Mouse (Mus musculus): ENCODE measurements around the gene Bud31.
"Not testable (repeated sequence)": the region's sequence is repeated elsewhere in the genome, so short reads cannot be mapped to it uniquely, and the experiment has no call there.

Gene Bud31

DNA sequence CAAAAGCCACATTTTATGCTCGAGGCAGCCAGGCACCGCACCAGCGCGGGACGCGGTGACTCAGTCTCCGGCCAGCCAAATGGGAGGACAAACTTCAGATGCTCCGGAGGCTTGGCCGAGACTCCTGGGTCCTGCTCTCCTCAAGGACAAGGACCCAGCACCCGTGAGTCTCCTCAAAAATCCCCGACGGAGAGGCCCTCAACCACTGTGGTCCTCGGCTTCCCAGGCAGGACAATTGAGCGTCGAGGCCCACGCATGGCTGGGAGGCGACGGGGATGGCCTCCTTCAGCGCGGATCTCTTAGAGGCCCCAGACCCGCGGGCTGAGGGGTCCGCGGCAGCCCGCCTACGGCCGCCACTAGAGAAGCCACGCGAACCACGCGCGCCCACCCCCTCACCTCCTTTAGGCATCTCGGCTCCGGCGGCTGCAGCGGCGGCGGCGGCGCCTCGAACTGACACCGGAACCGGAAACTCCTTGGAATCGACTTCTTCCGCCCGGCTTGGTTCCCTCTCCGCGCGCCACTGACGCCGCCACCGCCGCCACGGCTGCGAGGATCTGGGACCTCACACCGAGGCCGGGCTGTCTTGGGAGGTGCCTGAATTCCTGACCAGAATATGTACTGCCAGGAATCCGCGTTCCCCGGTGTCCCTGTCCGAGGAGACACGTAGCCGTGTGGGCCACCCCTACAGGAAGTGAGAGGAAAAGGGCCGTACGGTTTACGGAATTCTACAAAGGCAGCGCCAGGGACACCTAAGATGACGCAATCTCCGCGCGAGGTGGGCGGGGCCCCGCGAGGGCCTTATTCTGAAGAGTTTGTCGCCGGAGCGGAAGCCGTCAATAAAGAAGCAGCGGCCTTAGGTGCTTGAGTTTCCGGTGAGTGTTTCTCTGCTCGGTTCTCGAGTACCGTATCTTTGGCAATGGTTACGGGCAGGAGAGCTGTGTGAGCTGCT is at the start of gene Bud31, which contains the start of gene Pdap1:
Gene Bud31 (plus strand): TSS at position 792 of the 949 bp plus-strand sequence.
Gene Pdap1 (minus strand): TSS at position 668 of the 949 bp plus-strand sequence.
- in situ Hi-C loops (cut with MboI, MseI) = no loop called here

GRCm38 (mm10) chr5:145096195-145096594 is 44.0 kb upstream of the Bud31 start:
- in situ Hi-C loops (cut with MboI, MseI) = no loop called here

DNA sequence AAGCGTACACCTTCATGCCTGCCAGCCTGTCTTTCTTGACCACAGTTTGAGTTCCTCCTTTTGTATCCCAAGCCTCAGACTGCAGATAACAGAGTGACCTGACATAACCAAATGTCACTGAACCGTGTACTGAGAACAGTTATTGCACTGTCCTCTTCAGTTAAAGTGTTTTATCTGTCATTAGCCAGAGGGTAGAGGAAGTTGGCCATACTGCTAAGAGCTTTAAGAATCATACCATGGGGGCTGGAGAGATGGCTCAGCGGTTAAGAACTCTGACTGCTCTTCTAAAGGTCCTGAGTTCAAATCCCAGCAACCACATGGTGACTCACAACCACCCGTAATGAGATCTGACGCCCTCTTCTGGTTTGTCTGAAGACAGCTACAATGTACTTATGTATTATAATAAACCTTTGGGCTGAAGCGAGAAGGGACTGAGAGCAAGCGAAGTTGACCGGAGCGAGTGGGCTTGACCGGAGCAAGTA is 41.8 kb upstream of the Bud31 start:
- in situ Hi-C loops (cut with MboI, MseI) = no loop called here

DNA sequence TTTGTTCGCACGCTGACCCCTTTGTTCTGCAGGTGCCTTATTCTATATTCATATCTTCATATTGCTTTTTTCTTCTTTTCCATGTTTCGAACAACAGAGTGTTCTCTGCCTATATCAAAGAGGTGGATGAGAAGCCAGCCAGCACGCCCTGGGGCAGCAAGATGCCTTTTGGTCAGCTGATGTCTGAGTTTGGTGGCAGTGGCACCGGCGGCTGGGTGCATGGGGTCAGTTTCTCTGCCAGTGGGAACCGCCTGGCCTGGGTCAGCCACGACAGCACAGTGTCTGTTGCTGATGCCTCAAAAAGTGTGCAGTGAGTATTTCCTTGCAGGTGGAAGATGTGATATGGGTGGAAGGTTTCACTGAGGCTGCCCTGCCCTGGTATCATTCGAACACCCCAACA is 39.2 kb upstream of the Bud31 start:
- in situ Hi-C loops (cut with MboI, MseI) = no loop called here

GRCm38 (mm10) chr5:145101451-145101850 is 38.7 kb upstream of the Bud31 start:
- in situ Hi-C loops (cut with MboI, MseI) = not testable (repeated sequence)

- in situ Hi-C loops (cut with MboI, MseI) = no loop called here
Observed at GRCm38 (mm10) chr5:145102706-145103105, 37.5 kb upstream of the Bud31 start.

DNA sequence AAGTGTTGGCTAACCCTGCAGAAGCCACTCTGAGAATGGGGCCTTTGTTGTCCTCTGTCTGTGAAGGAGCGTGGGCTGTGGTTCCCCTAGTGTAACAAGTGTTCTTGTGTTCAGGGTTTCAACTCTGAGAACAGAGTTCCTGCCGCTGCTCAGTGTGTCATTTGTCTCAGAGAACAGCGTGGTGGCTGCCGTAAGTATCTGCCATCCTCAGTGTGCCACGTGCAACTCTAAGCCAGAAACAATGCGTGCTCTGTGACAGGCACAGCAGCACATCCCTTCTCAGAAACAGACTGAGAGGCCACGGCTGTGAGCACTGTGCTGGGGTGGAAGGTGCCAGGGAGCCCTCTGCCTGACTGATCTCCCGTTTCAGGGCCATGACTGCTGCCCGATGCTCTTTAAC is 35.8 kb upstream of the Bud31 start:
- in situ Hi-C loops (cut with MboI, MseI) = no loop called here

DNA sequence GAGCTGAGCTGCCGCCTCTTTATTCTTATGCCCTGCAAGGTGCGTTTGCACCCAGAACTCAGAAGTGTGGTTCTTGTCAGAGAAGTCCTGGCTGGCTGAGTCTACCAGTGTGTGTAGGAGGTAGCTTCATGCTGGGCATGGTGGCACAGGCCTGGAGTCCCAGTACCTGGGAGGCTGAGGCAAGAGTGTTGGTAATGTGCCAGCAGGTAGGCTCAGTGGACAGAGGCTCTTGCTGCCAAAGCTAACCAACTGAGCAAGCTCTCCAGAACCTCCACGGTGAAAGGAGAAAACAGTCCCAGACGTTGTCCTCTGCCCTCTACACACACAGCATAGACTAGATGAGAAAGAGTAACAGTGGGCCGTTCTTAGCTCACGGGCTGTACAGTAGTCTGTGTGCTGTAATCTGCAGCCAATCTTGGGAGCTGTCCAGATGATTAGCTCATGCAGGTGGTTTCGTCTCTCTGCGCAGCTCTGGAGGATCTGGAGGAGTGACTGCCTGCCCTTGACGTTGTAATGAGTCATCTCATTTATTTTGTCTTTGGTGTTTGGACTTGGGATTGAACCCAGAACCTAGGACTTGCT is 34.4 kb upstream of the Bud31 start:
- in situ Hi-C loops (cut with MboI, MseI) = no loop called here

GRCm38 (mm10) chr5:145110401-145110800 is 29.8 kb upstream of the Bud31 start:
- in situ Hi-C loops (cut with MboI, MseI) = no loop called here

DNA sequence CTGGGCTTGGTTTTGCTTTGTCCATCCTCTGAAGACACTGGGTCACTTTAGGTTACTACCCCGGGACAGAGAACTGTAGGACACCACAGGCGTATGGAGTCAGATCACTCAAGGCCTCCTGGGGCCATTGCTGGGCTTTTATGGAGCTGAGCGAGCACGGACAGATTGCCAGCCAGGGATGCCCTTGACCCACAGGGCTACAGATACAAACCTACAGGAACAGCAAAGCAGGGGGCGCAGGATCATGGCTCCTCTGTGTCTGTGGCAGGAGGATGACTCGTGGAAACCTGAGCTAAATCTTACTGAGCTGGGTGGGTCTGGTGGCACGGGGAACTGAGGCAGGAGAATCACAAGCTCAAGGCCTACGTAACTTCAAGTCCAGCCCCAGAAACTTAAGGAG is 27.6 kb upstream of the Bud31 start:
- in situ Hi-C loops (cut with MboI, MseI) = no loop called here

GRCm38 (mm10) chr5:145113416-145113815 is 26.7 kb upstream of the Bud31 start:
- in situ Hi-C loops (cut with MboI, MseI) = no loop called here

GRCm38 (mm10) chr5:145114071-145114605 is 26.0 kb upstream of the Bud31 start, which contains the start of gene Arpc1b:
Gene Arpc1b (plus strand): TSS chr5:145114215.
- in situ Hi-C loops (cut with MboI, MseI) = no loop called here

DNA sequence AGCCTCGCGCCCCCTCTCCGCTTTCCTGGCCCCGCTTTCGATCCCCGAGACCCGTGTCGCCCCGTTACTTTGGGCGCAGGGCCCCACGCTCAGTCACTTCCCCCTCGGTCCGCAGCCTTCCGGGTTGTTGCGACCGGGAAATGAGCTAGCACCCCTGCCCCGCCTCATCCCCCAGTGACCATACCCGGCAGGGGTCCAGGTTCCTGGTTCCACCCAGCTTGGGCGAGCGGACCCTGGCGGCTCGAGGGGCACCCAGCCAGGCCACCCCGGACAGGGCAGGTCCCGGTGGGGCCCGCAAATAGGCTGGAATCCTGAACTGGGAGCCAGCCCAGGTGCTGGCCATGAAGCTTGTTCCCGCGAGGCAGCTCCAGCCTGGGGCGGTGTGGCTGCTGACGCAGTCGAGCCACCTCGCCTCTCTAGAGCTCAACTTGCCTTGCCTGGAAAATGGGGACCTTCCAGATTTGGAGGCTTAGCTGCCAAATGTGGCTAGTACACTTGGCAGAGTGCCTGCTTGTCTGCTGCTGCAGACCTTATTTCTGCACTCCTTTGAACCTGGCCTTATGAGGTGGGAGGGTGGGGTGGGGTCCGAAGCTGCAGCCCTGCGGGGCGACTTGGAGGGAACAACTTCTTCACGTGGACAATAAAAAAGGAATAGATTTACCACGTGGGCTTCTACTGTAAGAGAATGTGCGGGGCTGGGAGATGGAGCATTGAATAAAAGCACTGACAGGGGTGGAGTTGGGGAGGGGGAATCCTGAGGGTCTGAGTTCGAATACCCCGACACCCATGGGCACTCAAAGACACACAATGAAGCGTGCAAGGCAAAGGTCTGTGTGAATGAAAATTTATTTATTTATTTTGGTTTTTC is 25.3 kb upstream of the Bud31 start:
- in situ Hi-C loops (cut with MboI, MseI) = no loop called here

DNA sequence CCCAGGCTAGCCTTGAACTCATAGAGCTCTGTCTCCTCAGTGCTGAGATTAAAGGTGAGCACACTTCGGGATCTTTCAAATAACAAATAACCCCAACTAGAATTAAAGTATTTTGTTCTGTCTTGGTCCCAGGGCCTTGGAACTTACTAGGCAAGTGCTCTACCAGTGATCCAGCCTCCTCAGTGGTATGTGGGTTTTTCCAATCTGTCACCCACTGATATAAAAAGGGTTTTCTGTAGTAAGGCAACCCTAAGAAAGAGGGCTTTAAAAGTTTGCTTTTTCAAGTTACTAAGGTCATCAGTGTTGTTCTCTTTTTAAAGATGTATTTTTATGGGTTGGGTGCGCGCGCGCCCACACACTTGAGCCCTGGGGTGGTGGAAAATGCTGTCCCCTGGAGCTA is 24.4 kb upstream of the Bud31 start:
- in situ Hi-C loops (cut with MboI, MseI) = no loop called here

DNA sequence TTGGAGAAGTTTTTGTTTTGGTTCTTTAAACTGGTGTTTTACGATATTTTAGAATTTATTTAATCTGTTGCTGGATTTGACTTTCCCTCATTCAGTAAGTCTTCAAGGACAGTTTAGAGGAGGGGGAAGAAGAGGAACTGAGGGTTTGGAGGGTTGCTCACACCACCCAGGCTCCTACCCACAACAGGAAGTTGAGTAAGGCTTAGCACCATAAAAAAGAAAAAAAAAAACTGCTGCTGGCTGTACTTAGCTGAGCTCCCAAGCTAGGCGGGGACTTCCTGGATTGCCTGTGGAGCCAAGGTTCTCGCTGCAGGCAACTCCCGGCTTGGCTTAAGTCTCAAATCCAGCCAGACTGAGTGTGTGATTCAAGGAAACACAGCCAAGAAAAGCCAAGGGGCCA is 23.8 kb upstream of the Bud31 start:
- in situ Hi-C loops (cut with MboI, MseI) = no loop called here

GRCm38 (mm10) chr5:145116916-145117315 is 23.2 kb upstream of the Bud31 start:
- in situ Hi-C loops (cut with MboI, MseI) = no loop called here

GRCm38 (mm10) chr5:145118005-145118404 is 22.2 kb upstream of the Bud31 start:
- in situ Hi-C loops (cut with MboI, MseI) = no loop called here

DNA sequence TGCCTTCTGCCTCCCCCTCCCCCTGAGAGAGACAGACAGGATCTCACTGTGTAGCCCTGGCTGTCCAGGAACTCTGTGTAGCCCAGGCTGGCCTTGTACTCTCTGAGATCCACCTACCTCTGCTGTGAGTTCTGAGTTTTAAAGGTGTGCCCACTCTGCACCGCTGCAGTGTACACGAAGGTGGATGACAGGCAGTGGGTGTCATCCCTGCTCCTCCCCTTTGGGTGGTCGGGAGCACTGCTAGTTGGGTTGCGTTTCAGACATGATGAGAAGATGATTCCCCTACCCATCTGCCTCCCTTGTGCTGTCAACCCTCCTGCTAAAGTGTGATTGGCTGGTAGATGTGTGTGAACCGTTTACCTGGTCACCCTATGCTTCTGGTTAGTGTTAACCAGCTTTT is 21.7 kb upstream of the Bud31 start:
- in situ Hi-C loops (cut with MboI, MseI) = no loop called here

- in situ Hi-C loops (cut with MboI, MseI) = no loop called here
Observed at GRCm38 (mm10) chr5:145119385-145119784, 20.8 kb upstream of the Bud31 start.

GRCm38 (mm10) chr5:145120921-145121320 is 19.2 kb upstream of the Bud31 start:
- in situ Hi-C loops (cut with MboI, MseI) = no loop called here

DNA sequence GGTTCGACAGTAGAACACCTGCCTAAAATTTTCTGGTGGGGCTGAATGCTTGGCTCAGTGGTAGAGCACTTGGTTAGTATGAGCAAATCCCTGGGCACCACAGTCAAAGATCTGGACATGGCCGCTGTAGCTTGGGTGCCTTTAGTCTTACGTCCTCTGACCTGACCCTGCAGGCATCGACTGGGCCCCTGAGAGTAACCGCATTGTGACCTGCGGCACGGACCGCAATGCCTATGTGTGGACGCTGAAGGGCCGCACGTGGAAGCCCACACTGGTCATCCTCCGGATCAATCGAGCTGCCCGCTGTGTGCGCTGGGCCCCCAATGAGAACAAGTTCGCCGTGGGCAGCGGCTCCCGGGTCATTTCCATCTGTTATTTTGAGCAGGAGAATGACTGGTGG is 16.8 kb upstream of the Bud31 start:
- in situ Hi-C loops (cut with MboI, MseI) = no loop called here

- in situ Hi-C loops (cut with MboI, MseI) = no loop called here
Observed at GRCm38 (mm10) chr5:145126580-145126979, 13.6 kb upstream of the Bud31 start.

All from T-helper 2 cell (primary cell).